Mouse (Mus musculus): ENCODE measurements around the gene Fgfr1op.
"Not testable (repeated sequence)": the region's sequence is repeated elsewhere in the genome, so short reads cannot be mapped to it uniquely, and the experiment has no call there.

DNA sequence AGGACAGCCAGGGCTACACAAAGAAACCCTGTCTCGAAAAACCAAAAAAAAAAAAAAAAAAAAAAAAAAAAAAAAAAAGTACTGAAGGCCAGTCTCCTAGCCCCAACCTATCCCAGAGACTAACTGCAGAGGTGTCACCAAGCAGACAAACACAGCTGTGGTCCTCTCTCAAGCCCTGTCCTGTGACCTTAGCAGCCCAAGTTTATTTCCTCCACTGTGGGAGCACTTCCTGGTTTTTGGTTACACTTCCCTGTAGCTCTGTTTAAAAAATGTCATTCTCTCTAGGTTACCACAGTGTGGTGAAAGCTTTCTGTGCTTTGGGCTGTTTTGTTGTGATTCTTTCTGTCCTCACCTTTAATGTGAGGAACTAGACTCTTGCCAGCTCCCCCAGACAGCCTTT, 6.7 kb upstream of the Fgfr1op start:
- not testable (repeated sequence) for TF ChIP-seq CTCF (IDR thresholded peaks at IDR 0.05; ENCODE audit: insufficient read depth, low read length); POLR2A (IDR thresholded peaks at IDR 0.05; ENCODE audit: borderline replicate concordance, extremely low read depth, low read depth, low read length)

Data from lung, adult 2 months (tissue).